Mouse (Mus musculus) frontal cortex, postnatal 36 days (tissue): Measurements from ENCODE around the gene Kbtbd6.

Source experiments
- DNase-seq, 2 experiments: peaks; one replicate each; pipeline ENCODE4 v3.0.0; 2022; ENCODE audit warnings: low spot score in 2 of 2

The Kbtbd6 gene

DNA sequence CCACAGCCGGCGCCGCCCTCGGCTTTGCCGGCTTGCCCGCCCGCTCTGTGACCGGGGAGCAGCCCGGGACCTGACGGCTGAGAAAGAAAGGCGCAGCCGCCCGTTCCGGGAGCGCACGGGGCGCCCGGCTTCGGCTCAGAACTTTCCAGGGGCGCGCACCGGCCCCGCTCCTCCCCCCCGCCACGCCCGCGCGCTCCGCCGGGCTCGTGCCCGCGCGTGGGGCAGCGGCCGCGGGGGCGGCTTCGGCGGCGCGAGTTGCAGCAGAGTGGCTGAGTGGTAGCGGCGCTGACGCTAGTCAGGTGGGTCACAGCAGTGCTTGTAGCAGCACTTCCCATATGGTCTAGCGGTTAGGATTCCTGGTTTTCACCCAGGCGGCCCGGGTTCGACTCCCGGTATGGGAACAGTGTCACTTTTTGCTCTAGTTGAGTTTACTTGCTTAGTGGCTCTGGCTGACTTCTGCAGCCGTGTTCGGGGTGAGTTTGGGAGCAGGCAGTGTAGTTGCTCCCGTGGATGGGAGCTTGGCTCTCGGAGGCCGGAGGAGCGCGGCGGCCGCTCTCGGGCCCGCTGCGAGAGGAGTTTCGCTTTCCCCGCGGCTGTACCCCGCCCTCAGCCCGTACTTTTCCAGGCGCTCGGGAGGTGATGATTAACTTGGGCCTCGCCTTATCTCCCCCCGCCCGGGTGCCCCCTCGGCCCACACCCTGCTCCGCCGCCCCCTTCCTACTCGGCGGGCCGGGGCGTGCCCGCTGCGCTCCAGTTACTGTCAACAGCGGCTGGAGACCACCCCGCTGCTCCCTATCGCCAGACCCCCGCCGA, 29.9 kb downstream of the Kbtbd6 start, which contains the start of gene Wbp4:
Gene Wbp4 (minus strand): TSS at position 182 of the 813 bp plus-strand sequence.
- DNase-seq = peak; percentile 97 to 99

DNA sequence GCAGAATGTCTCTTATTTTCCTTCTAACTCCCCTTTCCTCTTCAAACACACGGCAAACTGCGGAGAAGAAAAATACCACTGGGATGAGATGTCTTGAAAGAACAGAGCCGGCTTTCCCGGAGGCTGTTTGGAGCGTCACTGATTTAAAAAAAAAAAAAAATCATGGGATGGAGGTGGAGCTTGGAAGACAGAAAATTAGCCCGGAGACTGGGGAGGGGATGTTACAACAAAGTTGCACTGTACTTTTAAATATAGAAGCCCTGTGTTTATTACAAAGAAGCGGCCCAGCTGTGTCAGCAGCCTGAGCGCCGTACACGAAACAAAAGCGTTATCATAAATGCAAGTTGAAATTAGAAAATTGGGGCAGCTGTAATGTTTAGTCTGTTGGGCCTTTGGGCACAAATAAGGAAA, 30.6 kb downstream of the Kbtbd6 start:
- DNase-seq = peak; percentile 29 to 38

GRCm38 (mm10) chr14:79482747-79483355, 31.2 kb downstream of the Kbtbd6 start:
- no peak for DNase-seq

DNA sequence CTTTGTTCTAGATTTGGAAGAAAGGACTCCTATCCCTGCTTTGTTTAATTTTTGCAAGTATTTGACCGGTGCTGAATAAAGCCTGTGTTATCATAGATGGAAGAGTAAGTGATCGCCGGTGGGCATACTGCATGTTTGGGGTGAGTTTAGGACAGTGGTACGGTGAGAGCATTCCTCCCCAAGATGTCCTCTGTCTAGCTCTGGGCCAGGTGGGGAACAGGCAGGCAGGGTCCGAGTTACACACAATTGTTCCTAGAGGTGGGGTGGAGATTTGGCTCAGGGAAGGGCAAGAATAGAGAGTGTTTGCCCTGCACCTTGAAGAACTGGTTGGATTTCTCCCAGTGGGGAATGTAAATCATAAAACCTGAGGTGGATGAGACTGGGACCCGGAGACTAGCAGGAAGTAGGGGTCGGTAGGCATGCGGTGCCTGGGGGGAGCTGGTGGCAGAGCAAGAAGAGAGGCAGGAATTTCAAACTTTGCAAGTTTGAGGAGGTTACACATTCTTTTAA, 32.0 kb downstream of the Kbtbd6 start:
- DNase-seq = no peak

GRCm38 (mm10) chr14:79486617-79486992, 35.0 kb downstream of the Kbtbd6 start:
- DNase-seq = no peak

GRCm38 (mm10) chr14:79486993-79487731, 35.5 kb downstream of the Kbtbd6 start:
- peak; percentile 36 to 55 for DNase-seq

- no peak for DNase-seq
Observed at GRCm38 (mm10) chr14:79488531-79488930, 36.9 kb downstream of the Kbtbd6 start.

DNA sequence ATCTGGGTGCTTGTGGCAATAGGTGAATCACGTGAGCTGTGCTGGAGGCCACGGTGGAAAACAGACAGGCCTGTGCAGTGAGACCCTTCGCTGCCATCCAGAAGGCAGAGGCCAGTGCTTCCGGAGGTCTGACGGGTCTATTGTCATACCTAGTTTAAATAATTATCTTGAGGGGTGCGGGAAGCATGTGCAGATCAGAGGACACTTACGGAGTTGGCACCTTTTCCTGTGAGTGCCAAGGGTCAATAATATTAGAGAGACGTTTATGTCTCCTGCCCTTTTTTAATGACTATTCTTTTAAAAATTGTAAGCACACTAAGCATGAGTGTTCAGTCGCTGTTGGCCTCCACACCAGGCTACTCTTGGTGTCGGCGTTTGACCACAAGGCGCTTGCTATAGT, 37.5 kb downstream of the Kbtbd6 start:
- no peak for DNase-seq

DNA sequence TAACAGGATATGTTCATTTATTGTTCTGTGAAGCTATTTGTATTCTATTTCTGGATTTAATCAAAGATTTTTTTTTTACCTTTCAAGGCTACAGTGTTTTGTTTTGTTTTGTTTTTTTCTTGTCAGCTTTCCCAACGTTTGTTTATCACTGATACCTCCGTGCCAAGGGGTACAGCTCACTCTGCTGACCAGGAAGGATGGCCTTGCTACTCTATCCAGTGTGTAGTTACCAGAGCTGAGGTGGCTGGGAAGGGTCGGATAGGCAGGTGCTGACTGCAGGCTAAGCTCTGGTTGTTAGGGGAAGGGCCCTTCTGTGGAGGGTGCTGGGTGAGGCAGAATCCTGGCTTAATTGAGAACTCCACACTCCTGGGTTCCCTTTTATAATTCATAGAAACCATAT, 38.6 kb downstream of the Kbtbd6 start:
- no peak for DNase-seq

GRCm38 (mm10) chr14:79494349-79494748, 42.7 kb downstream of the Kbtbd6 start:
- no peak for DNase-seq

DNA sequence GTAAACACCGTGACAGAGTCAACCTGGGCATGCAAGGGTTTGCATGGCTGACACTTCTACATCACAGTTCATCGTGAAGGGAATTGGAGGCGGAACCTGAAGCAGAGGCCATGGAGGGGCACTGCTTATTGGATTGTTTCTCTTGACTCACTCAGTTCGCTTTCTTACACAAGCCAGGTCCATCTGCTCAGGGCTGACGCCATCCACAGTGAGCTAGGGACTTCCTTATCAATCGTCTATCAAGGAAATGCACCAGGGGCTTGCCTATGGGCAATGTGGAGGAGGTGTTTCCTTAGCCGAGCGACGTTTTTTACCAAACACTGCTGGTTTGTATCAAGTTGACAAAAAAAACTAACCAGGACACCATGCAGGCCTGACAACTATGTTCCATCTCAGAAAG, 47.7 kb downstream of the Kbtbd6 start:
- no peak for DNase-seq

DNA sequence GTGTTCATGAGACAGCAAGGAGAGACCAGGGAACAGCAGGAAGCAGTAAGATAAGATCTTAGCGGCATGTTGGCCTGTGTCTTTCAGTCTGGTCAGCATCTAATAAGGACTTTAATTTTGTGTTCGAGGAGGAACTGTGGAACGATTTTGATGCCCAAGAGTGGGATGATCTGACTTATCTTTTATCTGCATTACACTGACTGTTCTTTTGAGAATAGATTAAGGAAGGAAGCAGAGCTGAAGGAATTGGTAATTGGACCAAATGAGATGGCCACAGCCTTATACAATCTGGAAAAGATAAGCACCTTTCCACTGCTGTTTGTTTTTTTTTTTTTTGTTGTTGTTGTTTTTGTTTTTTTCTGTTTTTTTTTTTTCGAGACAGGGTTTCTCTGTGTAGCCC, 49.1 kb downstream of the Kbtbd6 start:
- DNase-seq = no peak

DNA sequence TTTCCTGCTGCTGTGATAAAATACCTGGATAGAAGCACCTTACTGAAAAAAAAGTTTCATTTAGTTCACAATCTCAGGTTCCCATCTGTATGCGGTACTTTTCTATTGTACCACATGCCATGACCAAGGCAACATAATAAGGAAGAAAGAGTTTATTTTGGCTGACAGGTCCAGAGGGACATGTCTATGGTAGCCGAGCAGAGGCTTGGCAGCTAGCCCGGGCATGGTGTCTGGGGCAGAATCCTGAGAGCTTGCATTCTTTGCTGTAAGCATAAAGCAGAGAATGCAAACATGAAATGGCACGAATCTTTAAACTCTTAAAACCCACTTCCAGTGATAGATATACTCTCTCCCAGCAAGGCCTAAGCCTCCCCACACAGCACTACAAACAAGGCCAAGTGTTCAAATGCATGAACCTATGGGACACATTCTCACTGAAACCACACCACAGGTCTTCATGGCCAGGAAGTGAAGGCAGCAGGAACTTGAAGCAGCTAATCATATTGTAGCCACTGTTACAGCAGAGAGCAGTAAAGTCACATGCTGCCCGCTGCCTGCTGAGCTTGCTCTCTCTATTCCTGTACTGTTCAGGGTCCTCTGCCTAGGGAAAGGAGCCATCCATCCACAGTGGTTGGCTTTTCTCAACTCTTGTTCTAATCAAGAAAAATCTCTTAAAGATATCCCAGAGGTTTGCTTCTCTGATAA, 51.9 kb downstream of the Kbtbd6 start:
- no peak for DNase-seq
